Mouse (Mus musculus) MEL (cell line): ENCODE results near the gene Mmp28. TPM values are rescaled to one million over a fixed set of nuclear protein-coding genes. Genes with fewer than 3 reads are reported as not detected.

ENCODE experiments used
- DNase-seq: peaks from one replicate; pipeline ENCODE4 v3.0.0; 2011; ENCODE audit warnings: low read depth, low spot score
- H3K27ac ChIP-seq: 2 replicates; pipeline ENCODE4 v1.5.1; 2012; ENCODE audit warnings: low read depth, mild to moderate bottlenecking, control low read depth, low read length, moderate library complexity; ENCODE audit not compliant: control insufficient read depth
- H3K27me3 ChIP-seq, 2 experiments: fragments of 150-350 bp in 1 of 2; sonication (generic) in 1 of 2; 2 replicates each; pipeline ENCODE4 v1.6.1; 2012; ENCODE audit warnings: low read length in 2 of 2, mild to moderate bottlenecking in 2 of 2, improper control_type of control experiment in 1 of 2, moderate library complexity in 1 of 2; ENCODE audit not compliant: insufficient read depth in 2 of 2, control insufficient read depth in 1 of 2
- H3K36me3 ChIP-seq, 2 experiments: 2 replicates each; pipeline ENCODE4 v1.6.1; 2012 to 2014; ENCODE audit warnings: low read length in 2 of 2, improper control_type of control experiment in 1 of 2, inconsistent platforms in 1 of 2, mild to moderate bottlenecking in 1 of 2; ENCODE audit not compliant: insufficient read depth in 2 of 2, control insufficient read depth in 1 of 2
- H3K4me1 ChIP-seq, 2 experiments: fragments of 150-350 bp in 1 of 2; sonication (generic) in 1 of 2; 2 replicates each; pipeline ENCODE4 v1.6.1; 2012; ENCODE audit warnings: low read length in 2 of 2, improper control_type of control experiment in 1 of 2, mild to moderate bottlenecking in 1 of 2; ENCODE audit not compliant: insufficient read depth in 2 of 2, control insufficient read depth in 1 of 2
- H3K4me3 ChIP-seq, 2 experiments: fragments of 150-350 bp in 1 of 2; sonication (generic) in 1 of 2; 2 replicates each; pipeline ENCODE4 v1.5.1; 2012; ENCODE audit warnings: low read depth in 2 of 2, low read length in 2 of 2, mild to moderate bottlenecking in 2 of 2, moderate library complexity in 2 of 2, control low read depth in 1 of 2, improper control_type of control experiment in 1 of 2; ENCODE audit not compliant: control insufficient read depth in 1 of 2, insufficient read depth in 1 of 2
- H3K79me2 ChIP-seq: 2 replicates; pipeline ENCODE4 v1.6.1; 2012; ENCODE audit warnings: mild to moderate bottlenecking, low read length, moderate library complexity; ENCODE audit not compliant: control insufficient read depth, poor library complexity, insufficient read depth
- H3K9ac ChIP-seq: 2 replicates; pipeline ENCODE4 v1.6.1; 2012; ENCODE audit warnings: low read depth, mild to moderate bottlenecking, control low read depth, low read length, moderate library complexity; ENCODE audit not compliant: control insufficient read depth, poor library complexity, severe bottlenecking
- H3K9me3 ChIP-seq: fragments of 150-350 bp; sonication (generic); replicated peaks from 2 replicates; pipeline ENCODE4 v1.6.1; 2012; ENCODE audit warnings: mild to moderate bottlenecking, low read length, improper control_type of control experiment, moderate library complexity; ENCODE audit not compliant: insufficient read depth
- CHD2 ChIP-seq: IDR thresholded peaks from 2 replicates; pipeline ENCODE4 v1.6.1; 2011; ENCODE audit warnings: low read length, improper control_type of control experiment
- CTCF ChIP-seq, 3 experiments: IDR thresholded peaks in 2 of 3; conservative IDR thresholded peaks in 1 of 3; 2 replicates each; pipeline ENCODE4 v1.5.1; 2011 to 2012; ENCODE audit warnings: low read length in 3 of 3, low read depth in 2 of 3, mild to moderate bottlenecking in 2 of 3, improper control_type of control experiment in 1 of 3, inconsistent platforms in 1 of 3, mixed read lengths in 1 of 3, moderate library complexity in 1 of 3; ENCODE audit not compliant: control insufficient read depth in 1 of 3, insufficient read depth in 1 of 3, poor library complexity in 1 of 3, severe bottlenecking in 1 of 3
- E2F4 ChIP-seq: IDR thresholded peaks from 2 replicates; pipeline ENCODE4 v1.6.1; 2011; ENCODE audit warnings: low read depth, low read length, improper control_type of control experiment, borderline replicate concordance
- ELF1 ChIP-seq: IDR thresholded peaks from 2 replicates; pipeline ENCODE4 v1.6.1; 2014; ENCODE audit warnings: low read depth, mild to moderate bottlenecking, inconsistent platforms, low read length, improper control_type of control experiment, moderate library complexity
- ETS1 ChIP-seq: IDR thresholded peaks from 2 replicates; pipeline ENCODE4 v1.6.1; 2012; ENCODE audit warnings: low read depth, mild to moderate bottlenecking, inconsistent platforms, low read length, improper control_type of control experiment, moderate library complexity
- HCFC1 ChIP-seq: IDR thresholded peaks from 2 replicates; pipeline ENCODE4 v1.6.1; 2012; ENCODE audit warnings: low read depth, mild to moderate bottlenecking, inconsistent platforms, low read length, improper control_type of control experiment, moderate library complexity
- MAX ChIP-seq: IDR thresholded peaks from 2 replicates; pipeline ENCODE4 v1.6.1; 2011; ENCODE audit warnings: low read length, improper control_type of control experiment
- MAZ ChIP-seq: IDR thresholded peaks from 2 replicates; pipeline ENCODE4 v1.6.1; 2012; ENCODE audit warnings: low read depth, mild to moderate bottlenecking, inconsistent platforms, low read length, improper control_type of control experiment
- MXI1 ChIP-seq: IDR thresholded peaks from 2 replicates; pipeline ENCODE4 v1.6.1; 2011; ENCODE audit warnings: mild to moderate bottlenecking, low read depth, low read length, improper control_type of control experiment
- MYC ChIP-seq: IDR thresholded peaks from 2 replicates; pipeline ENCODE4 v1.6.1; 2011; ENCODE audit warnings: low read depth, mild to moderate bottlenecking, low read length, improper control_type of control experiment, moderate library complexity
- NELFE ChIP-seq: IDR thresholded peaks from 2 replicates; pipeline ENCODE4 v1.6.1; 2011; ENCODE audit warnings: low read depth, low read length, improper control_type of control experiment
- NRF1 ChIP-seq: IDR thresholded peaks from 2 replicates; pipeline ENCODE4 v1.6.1; 2014; ENCODE audit warnings: low read depth, mild to moderate bottlenecking, inconsistent platforms, low read length, improper control_type of control experiment, moderate library complexity; ENCODE audit not compliant: poor library complexity, insufficient read depth, severe bottlenecking
- POLR2A ChIP-seq, 2 experiments: IDR thresholded peaks; 2 replicates each; pipeline ENCODE4 v1.6.1; 2011 to 2012; ENCODE audit warnings: low read length in 2 of 2, mild to moderate bottlenecking in 2 of 2, control low read depth in 1 of 2, improper control_type of control experiment in 1 of 2, low read depth in 1 of 2, moderate library complexity in 1 of 2; ENCODE audit not compliant: control insufficient read depth in 1 of 2, insufficient read depth in 1 of 2, poor library complexity in 1 of 2
- POLR2AphosphoS2 ChIP-seq: IDR thresholded peaks from 2 replicates; pipeline ENCODE4 v1.6.1; 2011; ENCODE audit warnings: low read length, improper control_type of control experiment
- RAD21 ChIP-seq: IDR thresholded peaks from 2 replicates; pipeline ENCODE4 v1.6.1; 2011; ENCODE audit warnings: mild to moderate bottlenecking, low read depth, low read length, improper control_type of control experiment
- SMC3 ChIP-seq: IDR thresholded peaks from 2 replicates; pipeline ENCODE4 v1.6.1; 2011; ENCODE audit warnings: low read depth, low read length, improper control_type of control experiment
- TAL1 ChIP-seq: IDR thresholded peaks from 2 replicates; pipeline ENCODE4 v1.6.1; 2012; ENCODE audit warnings: mild to moderate bottlenecking, inconsistent platforms, low read length, moderate library complexity, mixed read lengths
- TBP ChIP-seq: IDR thresholded peaks from 2 replicates; pipeline ENCODE4 v1.8.0; 2011; ENCODE audit warnings: low read depth, low read length, improper control_type of control experiment
- USF1 ChIP-seq: IDR thresholded peaks from 2 replicates; pipeline ENCODE4 v1.6.1; 2014; ENCODE audit warnings: low read depth, mild to moderate bottlenecking, inconsistent platforms, low read length, improper control_type of control experiment, moderate library complexity
- USF2 ChIP-seq, 2 experiments: IDR thresholded peaks; 2 replicates each; pipeline ENCODE4 v1.6.1; 2011 to 2012; ENCODE audit warnings: improper control_type of control experiment in 2 of 2, low read length in 2 of 2, borderline replicate concordance in 1 of 2, inconsistent platforms in 1 of 2, low read depth in 1 of 2, mild to moderate bottlenecking in 1 of 2; ENCODE audit not compliant: insufficient read depth in 1 of 2
- ZC3H11A ChIP-seq: IDR thresholded peaks from 2 replicates; pipeline ENCODE4 v1.6.1; 2012; ENCODE audit warnings: low read depth, mild to moderate bottlenecking, inconsistent platforms, low read length, improper control_type of control experiment
- ZKSCAN1 ChIP-seq: IDR thresholded peaks from 2 replicates; pipeline ENCODE4 v1.6.1; 2012; ENCODE audit warnings: low read depth, mild to moderate bottlenecking, inconsistent platforms, low read length, improper control_type of control experiment, moderate library complexity
- ZNF384 ChIP-seq: IDR thresholded peaks from 2 replicates; pipeline ENCODE4 v1.6.1; 2012; ENCODE audit warnings: low read depth, mild to moderate bottlenecking, inconsistent platforms, low read length, improper control_type of control experiment
- polyA plus RNA-seq, 2 experiments: library from polyadenylated mRNA; stranded (reverse) in 1 of 2; unstranded in 1 of 2; fragments of >175 nt in 1 of 2; fragments of >200 nt in 1 of 2; gene quantifications; 2 replicates each; pipeline versions ENCODE4 v1.2.1 to v1.2.4; 2012; ENCODE audit warnings: low replicate concordance in 2 of 2, low read depth in 1 of 2; ENCODE audit not compliant: insufficient read length in 2 of 2, insufficient read depth in 1 of 2, missing spikeins in 1 of 2
- total RNA-seq: library from RNA; depleted of rRNA; stranded (reverse); fragments of 300-350 nt; gene quantifications from 2 replicates; pipeline ENCODE4 v1.2.3, GENCODE M21; 2012

Gene Mmp28
- total and polyA plus RNA-seq, 3 experiments = 0.03 TPM; not detected in 2

DNA sequence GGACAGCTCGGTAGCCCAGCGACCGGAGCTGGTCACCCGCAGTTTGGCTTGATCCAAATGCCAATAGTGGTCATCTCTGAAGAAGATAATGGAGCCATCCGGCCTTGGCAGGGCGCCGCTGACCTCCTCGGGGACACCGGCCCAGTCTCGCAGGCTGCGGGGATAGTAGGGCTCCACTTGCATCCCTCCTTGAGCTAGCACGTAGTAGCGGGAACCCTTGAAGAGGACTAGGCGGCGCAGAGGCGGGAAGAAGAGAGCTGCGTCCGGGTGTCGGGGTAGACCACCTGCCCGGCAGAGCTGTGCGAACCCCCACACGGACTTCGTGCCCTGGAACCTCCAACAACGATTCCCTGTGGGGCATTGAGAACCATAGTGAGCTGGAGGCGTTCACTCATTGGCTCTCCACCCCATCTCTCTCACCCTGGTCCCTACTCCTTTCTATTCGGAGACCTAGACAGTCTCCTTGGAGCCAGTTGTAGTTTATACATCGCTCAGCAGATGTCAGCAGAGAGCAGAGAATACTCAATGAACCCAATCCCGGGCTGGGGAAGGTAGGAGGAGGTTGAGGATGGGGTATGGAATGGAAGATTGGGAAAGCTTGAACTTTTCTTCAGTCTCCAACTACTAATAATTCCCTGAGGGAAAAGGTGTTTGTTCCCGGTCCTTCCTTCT lies 20.1 kb downstream of the Mmp28 start:
- no peak overlapping the region for H3K4me3 ChIP-seq
- H3K4me1 ChIP-seq = no peaks in the 10 kb centered on the region
- peak; percentile 67 for DNase-seq
- no peaks in the 10 kb centered on the region; the same call in 1 of the 2 replicates for H3K79me2 ChIP-seq
- no peak overlapping the region for H3K27ac ChIP-seq
- no peaks in the 10 kb centered on the region for H3K9me3 ChIP-seq
- no peak overlapping the region for H3K9ac ChIP-seq
- peak; percentile 85 for TF ChIP-seq SMC3
- TF ChIP-seq ZC3H11A = peak; percentile 61
- TF ChIP-seq TAL1 = no peak
- TF ChIP-seq ELF1 = no peak
- TF ChIP-seq USF2 (IDR thresholded peaks at IDR 0.05; ENCODE audit: borderline replicate concordance in 1 of 2, insufficient read depth in 1 of 2, low read depth in 1 of 2, low read length in 2 of 2) = no peak
- TF ChIP-seq RAD21 = peak; percentile 81
- TF ChIP-seq TBP = 0 out of 2 replicates have a peak, but pooled peaks have one; percentile 17
- peak; percentile 59 to 84 (median 75) for TF ChIP-seq CTCF (IDR thresholded peaks at IDR 0.05 in 2 of 3, conservative IDR thresholded peaks at IDR 0.05 in 1 of 3; ENCODE audit: control insufficient read depth in 1 of 3, insufficient read depth in 1 of 3, low read depth in 2 of 3, low read length in 3 of 3, poor library complexity in 1 of 3, severe bottlenecking in 1 of 3)
- H3K36me3 ChIP-seq = no peaks in the 10 kb centered on the region
- 0 out of 4 replicates have a peak, but pooled peaks cover 0 to 5% of the 10 kb centered on the region in 2 experiments for H3K27me3 ChIP-seq

DNA sequence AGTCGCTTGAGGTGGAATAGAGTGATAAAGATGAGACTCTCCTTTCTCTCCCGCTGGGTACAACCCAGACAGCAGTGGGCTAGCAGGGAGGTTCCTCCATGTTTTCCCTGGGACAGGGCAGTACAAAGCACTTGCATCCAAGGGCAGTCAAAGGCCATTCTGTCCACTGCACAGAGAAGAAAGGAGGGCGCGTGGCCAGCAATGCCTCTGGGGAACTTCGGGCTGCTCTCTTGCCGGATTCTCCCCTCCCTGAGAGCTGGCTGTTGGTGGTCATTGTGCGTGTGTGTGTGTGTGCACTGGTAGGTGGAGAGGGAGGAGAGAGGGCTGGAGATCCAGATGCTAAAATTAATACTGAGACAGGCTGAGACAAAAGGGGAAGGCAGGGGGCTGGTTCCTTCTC lies 21.6 kb downstream of the Mmp28 start:
- H3K36me3 ChIP-seq = no peaks in the 10 kb centered on the region
- H3K27ac ChIP-seq = no peak overlapping the region
- TF ChIP-seq ZC3H11A (no peak), SMC3 (no peak), NELFE (no peak), ZNF384 (no peak), POLR2AphosphoS2 (no peak), E2F4 (no peak), HCFC1 (no peak), USF2 (IDR thresholded peaks at IDR 0.05; ENCODE audit: borderline replicate concordance in 1 of 2, insufficient read depth in 1 of 2, low read depth in 1 of 2, low read length in 2 of 2) (no peak), USF1 (no peak), MXI1 (no peak), ZKSCAN1 (no peak), NRF1 (no peak), MYC (no peak), POLR2A (IDR thresholded peaks at IDR 0.05; ENCODE audit: control insufficient read depth in 1 of 2, insufficient read depth in 1 of 2, low read depth in 1 of 2, low read length in 2 of 2, poor library complexity in 1 of 2) (no peak), ETS1 (no peak), CHD2 (no peak), MAZ (no peak), MAX (no peak)
- H3K4me1 ChIP-seq = no peaks in the 10 kb centered on the region
- H3K9ac ChIP-seq = no peak overlapping the region
- no peak overlapping the region for H3K4me3 ChIP-seq
- H3K9me3 ChIP-seq = no peaks in the 10 kb centered on the region
- no peaks in the 10 kb centered on the region; the same call in 1 of the 2 replicates for H3K79me2 ChIP-seq
- H3K27me3 ChIP-seq = peaks cover 0 to 6% of the 10 kb centered on the region in 2 experiments; a peak in 3 of 4 replicates
- no peak for DNase-seq
